Mouse (Mus musculus): ENCODE measurements around the gene Ccdc134.

Gene Ccdc134

GRCm38 (mm10) chr15:82170437-82171377 lies 43.0 kb downstream of the Ccdc134 start:
- DNase-seq (ENCODE audit: low spot score in 2 of 2) = no peak

DNA sequence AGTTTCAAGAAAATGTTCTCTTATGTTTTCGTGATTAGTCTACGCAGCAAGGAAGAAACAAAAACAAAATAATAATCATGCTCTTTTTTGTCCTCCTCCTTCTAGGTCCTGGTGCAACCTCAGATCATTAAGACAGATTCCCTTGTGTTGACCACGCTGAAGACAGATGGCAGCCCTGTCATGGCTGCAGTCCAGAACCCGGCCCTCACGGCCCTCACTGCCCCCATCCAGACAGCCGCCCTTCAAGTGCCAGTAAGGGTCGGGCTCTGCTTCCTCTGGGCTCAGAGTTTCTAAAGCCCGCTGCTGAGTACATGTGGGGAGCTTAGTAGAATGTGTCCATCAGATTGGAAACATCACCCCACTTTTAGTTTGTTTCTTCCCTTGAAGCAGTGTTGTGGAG lies 44.9 kb downstream of the Ccdc134 start:
- DNase-seq (ENCODE audit: low spot score in 2 of 2) = no peak

DNA sequence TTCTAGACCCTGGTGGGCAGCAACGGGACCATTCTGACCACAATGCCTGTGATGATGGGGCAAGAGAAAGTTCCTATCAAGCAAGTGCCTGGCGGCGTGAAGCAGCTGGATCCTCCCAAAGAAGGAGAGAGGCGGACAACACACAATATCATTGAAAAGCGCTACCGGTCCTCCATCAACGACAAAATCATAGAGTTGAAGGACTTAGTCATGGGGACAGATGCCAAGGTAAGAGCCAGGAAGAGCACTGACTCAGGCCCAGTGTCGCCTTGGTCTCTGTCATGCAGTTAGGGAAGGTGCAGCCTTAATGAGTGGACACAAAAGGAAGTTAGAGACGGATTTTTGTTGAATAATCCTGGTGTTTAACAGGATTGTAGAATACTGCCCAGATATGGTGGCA lies 47.4 kb downstream of the Ccdc134 start:
- no peak for DNase-seq (ENCODE audit: low spot score in 2 of 2)

- no peak for DNase-seq (ENCODE audit: low spot score in 2 of 2)
Measured at GRCm38 (mm10) chr15:82177743-82178290, 50.1 kb downstream of the Ccdc134 start.

GRCm38 (mm10) chr15:82181131-82181530 lies 53.4 kb downstream of the Ccdc134 start:
- no peak for DNase-seq (ENCODE audit: low spot score in 2 of 2)

DNA sequence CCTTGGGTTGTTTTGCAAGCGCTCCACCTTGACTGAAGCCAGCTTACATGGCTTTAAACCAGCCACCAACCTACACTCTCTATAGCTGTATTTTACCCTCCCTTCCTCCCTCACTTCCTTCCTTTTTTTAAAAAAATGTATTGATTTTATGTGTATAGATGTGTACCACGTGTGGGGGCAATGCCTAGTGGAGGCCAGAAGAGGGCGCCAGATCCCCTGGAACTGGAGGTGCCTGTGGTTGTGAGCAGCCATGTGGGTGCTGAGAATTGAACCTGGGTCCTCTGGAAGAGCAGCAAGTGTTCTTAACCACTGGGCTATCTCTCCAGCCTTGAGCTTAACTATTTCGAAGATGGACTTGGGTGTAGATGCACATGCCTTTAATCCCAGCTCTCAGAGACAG lies 54.6 kb downstream of the Ccdc134 start:
- no peak for DNase-seq (ENCODE audit: low spot score in 2 of 2)

DNA sequence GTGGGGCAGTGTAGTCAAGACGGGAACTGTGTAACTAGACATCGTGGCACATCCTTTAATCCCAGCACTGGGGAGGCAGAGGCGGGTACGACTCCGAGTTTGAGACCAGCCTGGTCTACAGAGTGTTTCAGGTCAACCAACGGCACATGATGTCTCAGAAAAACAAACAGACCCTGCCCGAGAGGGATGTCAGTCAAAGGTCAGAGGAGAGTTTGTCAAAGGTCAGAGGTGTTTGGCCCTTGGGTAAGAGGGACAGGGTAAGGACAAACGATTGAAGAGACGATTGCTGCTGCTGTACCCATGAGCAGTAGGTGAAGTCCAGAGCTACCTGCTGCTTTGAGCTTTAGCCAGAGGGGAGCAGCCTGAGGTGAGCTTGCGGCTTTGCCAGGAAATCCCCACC lies 55.9 kb downstream of the Ccdc134 start:
- no peak for DNase-seq (ENCODE audit: low spot score in 2 of 2)

DNA sequence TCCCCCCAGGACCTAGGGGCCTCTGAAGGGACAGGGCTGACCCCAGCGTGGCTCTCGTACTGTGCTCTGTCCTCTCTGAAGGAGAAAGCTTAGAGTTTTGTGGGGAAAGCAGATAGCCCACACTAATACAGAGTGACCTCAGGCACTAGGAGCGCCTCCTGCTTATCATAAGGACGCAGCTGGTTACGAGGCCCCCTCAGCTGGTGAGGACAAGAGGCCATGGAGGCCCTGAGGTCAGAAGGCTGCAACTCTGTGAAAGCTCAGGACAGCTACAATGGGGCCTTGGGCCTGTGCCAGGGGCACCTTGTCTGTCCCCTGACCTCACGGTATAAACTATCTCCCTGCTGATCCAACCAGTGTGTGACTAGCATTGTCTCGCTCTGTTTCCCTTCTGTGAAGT lies 56.5 kb downstream of the Ccdc134 start:
- no peak for DNase-seq (ENCODE audit: low spot score in 2 of 2)

DNA sequence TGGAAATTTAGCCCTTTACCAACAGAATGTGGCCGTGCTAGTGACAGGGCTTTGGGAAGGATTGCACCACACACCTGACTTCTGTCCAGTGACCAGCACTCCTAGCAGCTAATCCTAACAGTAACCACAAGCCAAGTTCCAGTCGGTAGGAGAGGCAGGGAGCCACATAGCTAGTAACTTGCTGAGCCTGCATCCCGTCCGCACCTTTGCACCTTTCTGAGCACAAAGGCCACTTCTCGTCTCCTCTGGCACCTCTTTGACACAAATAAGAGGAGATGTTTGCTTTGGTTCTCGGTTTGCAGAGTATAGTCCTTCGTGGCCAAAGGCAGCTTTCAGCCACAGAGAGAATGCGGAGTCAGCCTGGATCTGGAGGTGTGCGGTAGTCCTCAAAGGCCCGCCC lies 56.9 kb downstream of the Ccdc134 start:
- no peak for DNase-seq (ENCODE audit: low spot score in 2 of 2)

DNA sequence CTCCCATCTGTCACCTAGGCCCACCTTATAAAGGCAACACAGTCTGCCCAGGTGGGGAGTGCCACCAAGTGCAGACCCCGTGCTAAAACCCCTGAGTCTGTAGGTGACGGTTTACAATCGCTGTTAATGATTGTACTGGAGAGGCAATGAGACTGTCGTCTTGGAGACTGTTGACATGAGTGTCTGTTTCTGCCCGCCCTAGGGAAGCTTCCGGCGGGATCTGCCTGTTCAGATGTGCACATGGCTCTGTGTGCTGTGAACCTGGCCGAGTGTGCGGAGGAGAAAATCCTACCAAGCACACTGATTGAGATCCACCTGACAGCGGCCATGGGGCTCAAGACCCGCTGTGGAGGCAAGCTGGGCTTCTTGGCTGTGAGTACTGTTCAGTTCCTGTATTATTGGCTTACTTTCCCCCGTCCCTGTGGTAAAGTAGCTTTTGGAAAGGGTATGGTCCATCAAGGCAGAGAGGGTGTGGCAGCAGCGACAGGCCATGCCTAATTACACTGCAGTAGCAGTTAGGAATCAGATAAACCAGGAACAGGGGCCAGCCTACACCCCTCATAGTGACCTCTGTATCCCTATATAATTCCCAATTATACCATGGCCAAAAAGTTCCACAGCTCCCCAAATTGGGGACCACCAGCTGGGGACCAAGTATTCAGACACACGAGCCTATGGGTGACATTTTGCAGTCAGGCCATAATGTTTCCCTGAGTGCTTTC lies 57.5 kb downstream of the Ccdc134 start:
- no peak for DNase-seq (ENCODE audit: low spot score in 2 of 2)

DNA sequence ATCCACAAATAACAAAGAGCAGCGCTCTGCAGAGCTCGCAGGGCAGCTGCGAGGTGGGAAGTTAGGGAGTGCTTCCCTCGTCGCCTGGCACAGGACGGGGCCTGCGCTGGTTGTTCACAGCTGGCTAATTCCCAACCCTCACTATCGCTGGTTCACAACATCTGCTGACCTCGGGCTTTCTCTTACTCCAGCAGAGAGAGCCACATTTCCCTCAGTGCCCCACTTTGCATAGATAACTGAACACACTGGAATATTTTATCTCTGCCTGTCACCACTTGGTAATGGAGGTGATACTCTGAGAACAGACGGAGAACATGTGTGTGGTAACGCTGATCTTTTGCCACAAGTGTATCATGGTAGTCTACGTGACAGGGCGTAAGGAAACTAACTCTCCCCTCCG lies 58.4 kb downstream of the Ccdc134 start:
- DNase-seq (ENCODE audit: low spot score in 2 of 2) = no peak

- no peak for DNase-seq (ENCODE audit: low spot score in 2 of 2)
Measured at GRCm38 (mm10) chr15:82186931-82187330, 59.2 kb downstream of the Ccdc134 start.

- DNase-seq (ENCODE audit: low spot score in 2 of 2) = no peak
Measured at GRCm38 (mm10) chr15:82187401-82187800, 59.7 kb downstream of the Ccdc134 start.

DNA sequence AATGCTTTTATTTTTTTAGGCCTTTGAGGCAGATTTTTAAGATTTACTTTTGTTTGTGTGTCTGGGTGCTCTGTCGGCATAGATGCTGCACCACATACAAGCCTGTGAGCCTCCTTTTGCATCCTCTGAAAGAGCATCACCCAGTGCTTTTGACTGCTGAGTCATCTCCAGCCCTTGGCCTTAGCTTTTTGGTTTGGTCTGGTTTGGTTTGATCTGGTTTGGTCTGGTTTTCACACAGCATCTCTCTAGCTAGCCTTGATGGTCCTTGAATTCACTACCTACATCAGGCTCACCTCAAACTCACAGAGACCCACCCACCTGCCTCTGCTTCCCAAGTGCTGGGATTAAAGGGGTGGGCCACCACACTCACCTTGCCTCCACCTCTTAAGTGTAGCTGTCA lies 60.2 kb downstream of the Ccdc134 start:
- DNase-seq (ENCODE audit: low spot score in 2 of 2) = no peak

GRCm38 (mm10) chr15:82188481-82189240 lies 60.9 kb downstream of the Ccdc134 start:
- DNase-seq (ENCODE audit: low spot score in 2 of 2) = no peak

Measured in frontal cortex, postnatal 10 days (tissue).